Mouse (Mus musculus) E14TG2a.4 (cell line): ENCODE results near the gene Clock.

Experiments
- H3K27me3 ChIP-seq: 2 replicates; pipeline ENCODE4 v1.6.1; 2014; ENCODE audit warnings: low read length, control low read depth; ENCODE audit not compliant: insufficient read depth
- H3K36me3 ChIP-seq: 2 replicates; pipeline ENCODE4 v1.6.1; 2014; ENCODE audit warnings: low read length, control low read depth; ENCODE audit not compliant: insufficient read depth
- H3K4me1 ChIP-seq: replicated peaks from 2 replicates; pipeline ENCODE4 v1.6.1; 2014; ENCODE audit warnings: low read depth, low read length, control low read depth
- H3K4me3 ChIP-seq: replicated peaks from 2 replicates; pipeline ENCODE4 v1.5.1; 2014; ENCODE audit warnings: mild to moderate bottlenecking, low read length
- H3K9me3 ChIP-seq: 2 replicates; pipeline ENCODE4 v1.6.1; 2014; ENCODE audit warnings: low read length, control low read depth
- CTCF ChIP-seq: conservative IDR thresholded peaks from 2 replicates; pipeline ENCODE4 v1.5.1; 2014; ENCODE audit warnings: low read length
- NANOG ChIP-seq: IDR thresholded peaks from 2 replicates; pipeline ENCODE4 v1.6.1; 2014; ENCODE audit warnings: borderline replicate concordance, low read length, mixed read lengths
- POU5F1 ChIP-seq: IDR thresholded peaks from 2 replicates; pipeline ENCODE4 v1.6.1; 2014; ENCODE audit warnings: low read length, borderline replicate concordance

Gene Clock

GRCm38 (mm10) chr5:76182326-76182725 is 122.3 kb downstream of the Clock start:
- H3K27me3 ChIP-seq: no peaks in the 10 kb centered on the region; the same call in 1 of the 2 replicates
- TF ChIP-seq NANOG (no peak), CTCF (no peak), POU5F1 (no peak)

GRCm38 (mm10) chr5:76179791-76180190 is 124.8 kb downstream of the Clock start:
- TF ChIP-seq POU5F1: no peak
- no peak for TF ChIP-seq CTCF
- no peak for TF ChIP-seq NANOG
- no peaks in the 10 kb centered on the region for H3K36me3 ChIP-seq
- peaks cover 47% of the 10 kb centered on the region for H3K4me1 ChIP-seq
- no peaks in the 10 kb centered on the region; the same call in 1 of the 2 replicates for H3K27me3 ChIP-seq
- no peaks in the 10 kb centered on the region for H3K9me3 ChIP-seq
- H3K4me3 ChIP-seq: no peak overlapping the region

More at GRCm38 (mm10) chr5:76182326-76182725, 122.3 kb downstream of the Clock start:
- H3K9me3 ChIP-seq: no peaks in the 10 kb centered on the region
- H3K36me3 ChIP-seq: peaks cover 15% of the 10 kb centered on the region
- no peak overlapping the region for H3K4me3 ChIP-seq
- peaks cover 51% of the 10 kb centered on the region for H3K4me1 ChIP-seq

GRCm38 (mm10) chr5:76179171-76179570 is 125.4 kb downstream of the Clock start:
- TF ChIP-seq NANOG (no peak), POU5F1 (no peak), CTCF (no peak)
- H3K4me3 ChIP-seq: no peak overlapping the region
- no peaks in the 10 kb centered on the region for H3K36me3 ChIP-seq
- peaks cover 45% of the 10 kb centered on the region for H3K4me1 ChIP-seq
- H3K27me3 ChIP-seq: no peaks in the 10 kb centered on the region; the same call in 1 of the 2 replicates
- no peaks in the 10 kb centered on the region for H3K9me3 ChIP-seq

GRCm38 (mm10) chr5:76177664-76178063 is 126.9 kb downstream of the Clock start:
- TF ChIP-seq NANOG (no peak), POU5F1 (no peak), CTCF (no peak)

GRCm38 (mm10) chr5:76176841-76177240 is 127.8 kb downstream of the Clock start:
- TF ChIP-seq CTCF (no peak), NANOG (no peak), POU5F1 (no peak)
- H3K9me3 ChIP-seq: no peaks in the 10 kb centered on the region
- H3K4me3 ChIP-seq: no peak overlapping the region
- H3K4me1 ChIP-seq: peaks cover 37% of the 10 kb centered on the region
- H3K36me3 ChIP-seq: no peaks in the 10 kb centered on the region
- H3K27me3 ChIP-seq: no peaks in the 10 kb centered on the region

More at GRCm38 (mm10) chr5:76177664-76178063, 126.9 kb downstream of the Clock start:
- H3K4me1 ChIP-seq: peaks cover 37% of the 10 kb centered on the region
- no peaks in the 10 kb centered on the region for H3K36me3 ChIP-seq
- H3K4me3 ChIP-seq: no peak overlapping the region
- no peaks in the 10 kb centered on the region; the same call in 1 of the 2 replicates for H3K27me3 ChIP-seq
- no peaks in the 10 kb centered on the region for H3K9me3 ChIP-seq

GRCm38 (mm10) chr5:76176411-76176810 is 128.2 kb downstream of the Clock start:
- Histone ChIP-seq H3K9me3 (no peaks in the 10 kb centered on the region), H3K36me3 (no peaks in the 10 kb centered on the region), H3K4me3 (no peak overlapping the region), H3K27me3 (no peaks in the 10 kb centered on the region), H3K4me1 (peaks cover 37% of the 10 kb centered on the region)
- TF ChIP-seq CTCF: no peak
- TF ChIP-seq POU5F1: no peak
- no peak for TF ChIP-seq NANOG

- TF ChIP-seq CTCF (no peak), POU5F1 (no peak), NANOG (no peak)
- H3K36me3 ChIP-seq: no peaks in the 10 kb centered on the region
Observed at GRCm38 (mm10) chr5:76175051-76175450, 129.5 kb downstream of the Clock start.

GRCm38 (mm10) chr5:76171039-76171438 is 133.6 kb downstream of the Clock start:
- Histone ChIP-seq H3K36me3 (no peaks in the 10 kb centered on the region), H3K4me1 (peaks cover 6% of the 10 kb centered on the region), H3K27me3 (no peaks in the 10 kb centered on the region), H3K4me3 (no peak overlapping the region), H3K9me3 (0 out of 2 replicates have a peak, but pooled peaks cover 5% of the 10 kb centered on the region)
- TF ChIP-seq POU5F1: no peak
- no peak for TF ChIP-seq CTCF
- no peak for TF ChIP-seq NANOG

More at GRCm38 (mm10) chr5:76175051-76175450, 129.5 kb downstream of the Clock start:
- no peaks in the 10 kb centered on the region for H3K9me3 ChIP-seq
- H3K27me3 ChIP-seq: no peaks in the 10 kb centered on the region
- H3K4me3 ChIP-seq: no peak overlapping the region
- peaks cover 37% of the 10 kb centered on the region for H3K4me1 ChIP-seq

GRCm38 (mm10) chr5:76170522-76170921 is 134.1 kb downstream of the Clock start:
- Histone ChIP-seq H3K36me3 (no peaks in the 10 kb centered on the region), H3K9me3 (0 out of 2 replicates have a peak, but pooled peaks cover 5% of the 10 kb centered on the region), H3K27me3 (no peaks in the 10 kb centered on the region), H3K4me1 (0 out of 2 replicates have a peak, but pooled peaks cover 3% of the 10 kb centered on the region), H3K4me3 (no peak overlapping the region)
- TF ChIP-seq NANOG (no peak), CTCF (peak; percentile 63)
